Mouse (Mus musculus) sigmoid colon, adult 10 weeks (tissue): Measurements from ENCODE around the gene Mptx1. TPM values are rescaled to one million over a fixed set of nuclear protein-coding genes. Genes with fewer than 3 reads are reported as not detected.

Source experiments
- polyA plus RNA-seq: library from polyadenylated mRNA; stranded (reverse); fragments of 350-450 nt; fragmentation: Illumina TruSeq; extraction: RNeasy Lipid Tissue Mini Kit (QIAGEN cat#74804); gene quantifications from one replicate; pipeline ENCODE4 v1.2.3, GENCODE M21; 2014; ENCODE audit warnings: low read depth, low replicate concordance

Mptx1 gene
- 8,242 TPM for polyA plus RNA-seq

DNA sequence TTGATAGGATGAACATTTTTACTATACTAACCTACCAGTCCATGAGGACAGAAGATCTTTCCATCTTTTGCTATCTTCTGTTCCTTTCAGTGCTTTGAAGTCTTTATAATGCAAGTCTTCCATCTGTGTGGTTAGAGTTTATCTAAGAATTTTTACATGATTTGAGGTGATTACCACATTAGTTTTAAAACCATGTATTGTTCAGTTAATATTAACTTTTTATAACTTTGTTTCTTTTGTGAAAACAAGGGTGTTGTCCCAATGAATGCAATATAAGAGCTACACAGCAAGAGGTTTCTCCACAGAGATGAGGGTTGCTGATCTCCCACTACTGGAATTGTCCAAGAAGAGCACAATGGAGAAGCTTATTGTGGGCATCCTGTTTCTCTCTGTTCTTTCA, at the start of gene Mptx1:
Gene Mptx1 (plus strand): TSS at position 301 of the 400 bp plus-strand sequence.

DNA sequence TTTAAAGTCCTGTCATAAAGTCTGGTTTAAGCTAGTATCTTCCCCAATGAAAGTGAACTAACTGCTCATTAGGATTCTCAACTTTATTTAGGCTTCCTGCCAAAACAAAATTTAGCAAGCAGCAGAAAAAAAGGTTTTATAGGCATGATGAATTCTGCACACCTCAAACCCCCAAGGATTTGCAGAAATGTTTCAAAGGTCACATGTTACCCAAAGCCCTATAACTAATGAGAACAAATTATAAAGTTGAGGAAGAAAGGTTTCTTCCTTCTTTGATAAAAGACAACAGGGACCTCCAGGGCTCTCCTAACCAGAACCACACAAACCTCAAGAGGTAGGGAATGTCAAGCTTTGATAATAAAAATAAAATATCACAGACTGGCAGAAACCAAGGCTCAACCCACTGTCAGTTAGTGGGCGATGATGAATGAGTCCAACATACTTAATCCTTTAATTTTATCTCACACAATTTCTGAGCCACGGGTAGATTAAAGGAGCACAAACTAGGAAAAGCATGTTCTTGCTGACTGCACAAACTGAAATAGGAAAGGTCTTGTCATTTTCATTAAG, 34.6 kb downstream of the Mptx1 start, which contains the start of gene Olfr417:
Gene Olfr417 (plus strand): TSS at position 241 of the 570 bp plus-strand sequence.

Other genes with a start within 250 kb of the Mptx1 start
- not detected for gene Olfr429, start 246.2 kb upstream of the Mptx1 start, polyA plus RNA-seq
- not detected for gene Olfr427, start 233.6 kb upstream of the Mptx1 start, polyA plus RNA-seq
- not detected for gene Olfr231, start 209.4 kb upstream of the Mptx1 start, polyA plus RNA-seq
- not detected for gene Olfr424, start 199.0 kb upstream of the Mptx1 start, polyA plus RNA-seq
- gene Olfr420, start 174.9 kb upstream of the Mptx1 start, polyA plus RNA-seq: not detected
- 0.35 TPM for gene Spta1, start 157.7 kb upstream of the Mptx1 start, polyA plus RNA-seq
- gene Olfr419, start 78.5 kb upstream of the Mptx1 start, polyA plus RNA-seq: not detected
- not detected for gene Olfr417, start 34.6 kb downstream of the Mptx1 start, polyA plus RNA-seq
- gene Olfr248, start 60.5 kb downstream of the Mptx1 start, polyA plus RNA-seq: not detected
- gene Olfr414, start 93.5 kb downstream of the Mptx1 start, polyA plus RNA-seq: not detected
- gene Olfr220, start 111.6 kb downstream of the Mptx1 start, polyA plus RNA-seq: not detected
- gene Fmn2, start 171.3 kb downstream of the Mptx1 start, polyA plus RNA-seq: 1.4 TPM